7 mouse cellular contexts compared by ENCODE assay signal in genomic region chr1:168287843-168288591, GRCm38 (mm10).
DNase-seq lines count a peak whose midpoint lies in the region; ATAC-seq lines count a peak whose summit lies in the region.

No protein-coding gene starts in this region.

- H3K36me3 ChIP-seq in hindbrain, embryonic 10.5 days = no peaks in the 10 kb centered on the region
- peaks cover 18% of the 10 kb centered on the region; the same call in 1 of the 2 replicates for H3K36me3 ChIP-seq in limb, embryonic 10.5 days

- no peaks in the 10 kb centered on the region for H3K27me3 ChIP-seq in hindbrain, embryonic 10.5 days (ENCODE audit: insufficient read depth, poor library complexity, severe bottlenecking)
- no peaks in the 10 kb centered on the region for H3K27me3 ChIP-seq in limb, embryonic 10.5 days (ENCODE audit: low read depth, poor library complexity, severe bottlenecking)

- H3K9me3 ChIP-seq in hindbrain, embryonic 10.5 days = no peaks in the 10 kb centered on the region
- H3K9me3 ChIP-seq in limb, embryonic 10.5 days (replicated peaks) = no peaks in the 10 kb centered on the region

- H3K27ac ChIP-seq in hindbrain, embryonic 10.5 days = peak overlapping the region; percentile 90
- H3K27ac ChIP-seq in limb, embryonic 10.5 days = peak overlapping the region; percentile 66

- peak; percentile 64 for ATAC-seq in megakaryocyte-erythroid progenitor cell, adult 5-6 weeks (replicated peaks; ENCODE audit: low FRiP score, low TSS enrichment, poor library complexity, severe bottlenecking)

- WGBS in hindbrain, embryonic 10.5 days = 41% methylated on average over 23 of the region's 23 CpGs
- WGBS in limb, embryonic 10.5 days = 57% methylated on average over 23 of the region's 23 CpGs

- peak; percentile 88 for DNase-seq in c-Kit-positive CD71-positive TER-119-negative erythroid progenitor cells, embryonic 14.5 days (ENCODE audit: low read depth)
- peak; percentile 66 to 70 for DNase-seq in cerebellum, postnatal 10 days
- peak; percentile 55 to 61 for DNase-seq in frontal cortex, postnatal 36 days (ENCODE audit: low spot score in 2 of 2)
- DNase-seq in hindbrain, embryonic 10.5 days (ENCODE audit: low spot score) = peak; percentile 56
- no peak for DNase-seq in limb, embryonic 10.5 days (ENCODE audit: low spot score)
- DNase-seq in spleen, postnatal 4 days (ENCODE audit: low spot score in 2 of 2) = peak; percentile 58 to 63

- peak overlapping the region; percentile 18 for H3K4me3 ChIP-seq in hindbrain, embryonic 10.5 days
- H3K4me3 ChIP-seq in limb, embryonic 10.5 days = no peak overlapping the region

- H3K4me1 ChIP-seq in hindbrain, embryonic 10.5 days (replicated peaks) = peaks cover 94% of the 10 kb centered on the region
- H3K4me1 ChIP-seq in limb, embryonic 10.5 days = peaks cover 73% of the 10 kb centered on the region
